Mouse (Mus musculus) right cerebral cortex, postnatal 4 days (tissue): ENCODE measurements at regions not wholly inside any gene's neighbourhood (a gene's known extent, or its start where the extent isn't known, plus 50 kb on each side); places are given as distances from the start of the nearest gene placed in this dataset.
"Not testable (repeated sequence)": the region's sequence is repeated elsewhere in the genome, so short reads cannot be mapped to it uniquely, and the experiment has no call there.

Experiments
- DNase-seq: peaks from one replicate; pipeline ENCODE4 v3.0.0-alpha.2; 2022

DNA sequence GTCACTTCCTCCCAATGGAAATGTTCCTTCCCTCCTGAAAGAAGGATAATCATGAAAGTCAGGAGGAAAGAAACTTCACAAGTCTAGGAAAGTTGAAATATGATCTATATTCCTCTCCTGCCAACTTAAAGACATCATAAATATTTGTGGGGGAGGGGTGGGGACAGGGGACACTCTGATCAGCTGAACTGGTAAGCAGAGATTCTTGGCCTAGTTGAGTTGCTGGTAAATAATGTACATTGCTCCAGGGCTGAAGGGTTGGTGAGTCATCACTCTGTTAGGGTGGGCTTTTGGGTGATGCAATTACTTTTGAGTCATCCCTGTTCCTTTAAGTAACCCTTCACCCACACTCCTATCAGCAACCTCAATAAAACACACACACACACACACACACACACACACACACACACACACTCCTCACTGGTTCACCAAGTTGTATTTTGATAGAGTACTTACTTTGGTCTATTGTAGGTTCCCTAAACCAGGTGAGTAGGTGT is 56.0 kb downstream of the Ccdc71l start:
- DNase-seq = no peak

DNA sequence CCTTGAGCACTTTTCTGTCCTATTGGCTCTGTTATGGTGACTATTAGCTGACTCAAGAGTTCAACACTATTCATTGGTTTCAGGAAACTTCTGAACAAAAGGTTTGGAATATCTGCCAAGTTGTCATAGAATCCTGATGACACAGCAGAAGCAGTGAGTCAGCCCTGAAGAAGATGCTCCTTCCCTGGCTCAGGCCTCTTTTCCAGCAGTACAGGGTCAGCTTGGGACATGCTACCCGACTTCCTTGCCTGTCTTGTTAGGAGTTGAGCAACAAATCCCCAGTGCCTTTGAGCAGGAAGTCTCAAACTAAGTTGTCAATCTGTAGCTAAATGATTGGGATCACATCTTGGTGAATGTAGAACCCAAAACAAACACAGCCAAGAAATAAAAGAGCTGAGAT is 56.6 kb downstream of the Ccdc71l start:
- no peak for DNase-seq

DNA sequence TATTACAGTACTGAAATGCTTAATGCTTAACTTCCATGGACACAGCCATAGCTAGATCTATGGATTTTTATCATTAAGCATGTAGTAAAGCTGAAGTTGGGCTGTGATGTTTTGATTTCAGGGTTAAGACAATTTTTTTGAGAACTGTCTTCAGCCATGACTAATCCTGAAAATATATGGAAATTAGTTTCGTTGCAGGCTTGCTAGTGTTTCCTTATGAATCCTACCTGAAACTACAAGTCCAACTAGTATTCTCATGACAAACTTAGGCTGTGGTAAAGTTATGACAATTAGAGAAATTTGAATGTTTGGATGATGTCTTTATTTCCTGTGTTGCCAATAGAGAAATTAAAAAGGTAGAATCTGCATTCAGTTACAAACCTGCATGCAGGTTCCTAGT is 59.7 kb downstream of the Ccdc71l start:
- no peak for DNase-seq

DNA sequence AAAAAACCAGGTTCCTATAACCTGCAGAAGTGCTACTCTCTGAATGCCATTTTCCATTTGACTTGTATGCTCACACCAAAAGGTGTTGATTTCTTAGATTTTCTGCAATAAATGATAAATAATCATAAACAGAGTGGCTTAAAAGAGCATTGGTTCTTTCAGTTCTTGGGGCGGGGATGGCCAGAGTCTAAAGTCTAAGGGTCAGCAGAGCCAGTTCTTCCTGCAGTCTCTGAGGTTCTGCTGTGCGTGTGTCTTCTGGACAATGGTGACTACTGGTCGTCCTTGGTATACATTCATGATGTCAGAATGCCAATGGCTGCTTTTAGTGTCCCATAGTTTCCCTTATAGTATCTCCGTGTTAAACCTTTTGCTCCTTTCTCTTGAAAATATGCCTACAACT is 66.3 kb downstream of the Ccdc71l start:
- DNase-seq = no peak

DNA sequence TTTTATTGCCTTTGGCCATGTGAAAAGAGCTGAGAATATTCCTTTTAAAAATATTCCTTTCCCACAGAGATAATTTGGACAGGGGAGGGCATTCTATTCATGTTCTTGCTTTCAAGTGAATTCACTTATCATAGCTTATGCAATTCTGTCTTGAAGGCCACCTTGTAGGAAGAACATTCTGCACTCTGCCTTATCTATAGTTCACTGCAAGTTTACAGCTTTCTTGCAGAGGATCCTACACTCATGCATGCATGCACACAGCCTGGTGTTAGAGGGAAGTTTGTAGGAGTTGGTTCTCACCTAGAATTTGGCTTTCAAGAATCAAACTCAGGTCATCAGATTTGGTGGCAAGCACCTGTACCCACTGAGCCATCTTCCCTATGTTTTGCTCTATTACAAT is 67.4 kb downstream of the Ccdc71l start:
- DNase-seq = no peak

DNA sequence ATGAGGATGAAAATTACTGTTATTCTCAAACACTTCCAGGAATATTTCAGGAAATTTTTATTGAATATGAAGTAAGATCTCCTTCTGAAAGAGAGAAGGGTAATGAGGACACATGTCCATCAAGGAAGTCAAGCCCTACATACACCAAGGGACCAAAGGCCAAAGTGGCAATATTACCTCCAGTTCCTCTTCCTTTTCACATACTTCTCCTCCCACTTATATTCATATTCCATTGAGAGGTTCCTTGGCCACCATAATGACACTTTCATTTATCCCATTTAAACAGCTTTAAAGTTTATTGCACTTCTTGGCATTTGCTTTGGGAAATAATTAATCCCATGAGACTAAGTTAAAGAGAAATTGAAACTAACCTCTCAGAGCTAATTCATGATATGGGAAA is 70.9 kb downstream of the Ccdc71l start:
- no peak for DNase-seq

DNA sequence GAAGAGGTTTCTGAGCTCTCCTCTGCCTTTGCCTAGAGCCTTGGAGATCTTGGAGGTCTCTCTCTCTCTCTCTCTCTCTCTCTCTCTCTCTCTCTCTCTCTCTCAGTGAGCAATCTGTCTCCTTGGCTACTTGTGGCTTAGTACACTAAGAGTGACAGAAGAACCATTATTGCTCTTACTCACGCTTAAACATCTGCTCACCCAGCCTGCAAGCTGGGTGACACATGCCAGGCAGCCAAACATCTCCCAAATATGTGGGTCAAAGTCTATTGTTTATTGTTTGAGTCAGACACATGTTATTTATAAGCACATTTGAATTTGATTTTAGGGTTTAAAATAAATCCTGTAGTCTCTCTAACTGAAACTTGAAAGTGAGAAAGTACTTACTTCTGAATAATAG is 72.7 kb downstream of the Ccdc71l start:
- no peak for DNase-seq

DNA sequence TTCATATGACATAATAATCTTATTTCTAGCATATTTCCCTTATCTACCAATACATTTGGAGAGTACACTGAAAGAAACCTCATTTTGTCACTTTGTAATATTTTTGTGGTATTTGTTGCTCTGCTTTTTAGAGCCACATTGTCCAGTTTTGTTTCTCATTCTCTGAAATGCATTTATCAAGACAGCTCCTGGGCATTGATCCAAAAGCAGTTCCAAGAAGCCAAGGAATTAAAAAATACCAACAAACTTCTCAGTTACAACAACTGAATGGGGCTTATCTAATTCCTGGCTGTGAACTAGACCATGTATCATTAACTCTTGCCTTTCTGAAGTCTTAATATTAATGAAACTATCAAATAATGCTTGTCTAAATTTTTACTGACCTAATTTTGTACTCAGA is 76.3 kb downstream of the Ccdc71l start:
- no peak for DNase-seq

DNA sequence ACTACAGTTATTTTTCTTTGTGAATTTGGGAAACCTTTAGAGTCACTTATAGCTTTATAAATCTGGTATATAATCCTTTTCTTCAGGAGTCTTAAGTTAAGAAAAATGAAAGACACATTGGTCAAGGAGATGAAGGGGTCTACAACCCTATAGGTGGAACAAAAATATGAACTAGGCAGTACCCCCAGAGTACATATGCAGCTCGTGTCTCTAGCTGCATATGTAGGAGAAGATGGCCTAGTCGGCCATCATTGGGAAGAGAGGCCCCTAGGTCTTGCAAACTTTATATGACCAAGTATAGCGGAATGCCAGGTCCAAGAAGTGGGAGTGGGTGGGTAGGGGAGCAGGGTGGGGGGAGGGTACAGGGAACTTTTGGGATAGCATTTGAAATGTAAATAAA is 76.7 kb downstream of the Ccdc71l start:
- DNase-seq = not testable (repeated sequence)

DNA sequence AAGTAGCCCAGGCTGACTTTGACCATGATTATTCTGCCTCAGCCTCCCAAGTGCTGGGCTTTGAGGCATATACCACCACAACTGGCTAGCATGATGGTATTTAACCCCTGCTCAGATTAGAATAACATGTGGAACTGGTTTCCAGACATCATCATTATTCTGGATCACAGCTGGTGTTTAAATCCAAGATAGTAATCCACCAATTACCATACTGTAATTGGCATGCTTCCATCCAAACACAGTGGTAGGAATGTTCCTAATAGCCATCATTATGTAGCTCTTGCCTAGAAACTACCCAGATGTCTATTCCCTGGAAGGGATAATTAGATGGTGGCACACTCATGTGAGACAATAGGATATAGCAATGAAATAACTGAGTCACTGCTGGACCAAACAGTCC is 77.4 kb downstream of the Ccdc71l start:
- DNase-seq = no peak

DNA sequence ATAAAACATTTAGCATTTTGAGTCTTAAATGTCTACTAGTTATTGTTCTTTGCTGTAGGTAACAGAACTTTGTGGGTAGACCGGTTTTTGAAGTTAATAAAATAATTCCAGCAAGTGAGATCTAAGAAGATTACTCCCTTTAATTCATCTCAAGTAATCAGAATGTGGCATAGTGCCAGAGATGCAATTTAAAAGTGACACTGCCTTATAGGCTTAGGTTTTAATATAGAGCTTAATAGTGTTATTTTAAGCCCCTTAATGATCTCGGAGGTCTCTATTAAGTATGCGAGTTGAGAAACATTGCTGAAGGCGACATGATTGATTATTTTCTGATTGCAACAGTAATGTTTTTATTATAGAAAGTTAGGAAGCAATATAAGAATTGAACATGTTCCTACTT is 78.3 kb downstream of the Ccdc71l start:
- DNase-seq = no peak

DNA sequence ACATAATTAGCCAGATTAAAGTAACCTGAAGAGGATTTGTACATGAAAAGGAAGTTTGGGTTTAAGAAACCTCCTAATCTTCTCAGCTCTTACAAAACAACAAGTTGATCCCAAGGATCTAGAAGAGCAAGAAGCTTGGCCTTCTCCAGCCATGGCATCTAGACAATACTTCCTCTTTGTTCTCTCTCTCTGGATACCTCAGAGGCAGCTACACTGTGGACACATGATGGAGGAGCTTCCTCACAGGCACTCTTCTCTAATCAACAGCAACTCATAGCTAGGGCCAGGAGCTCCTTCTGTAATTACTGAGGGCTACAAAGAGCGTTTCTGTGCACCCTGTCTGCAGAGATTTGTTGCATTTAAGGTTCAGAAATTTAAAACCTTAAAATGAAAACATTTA is 79.9 kb downstream of the Ccdc71l start:
- no peak for DNase-seq

DNA sequence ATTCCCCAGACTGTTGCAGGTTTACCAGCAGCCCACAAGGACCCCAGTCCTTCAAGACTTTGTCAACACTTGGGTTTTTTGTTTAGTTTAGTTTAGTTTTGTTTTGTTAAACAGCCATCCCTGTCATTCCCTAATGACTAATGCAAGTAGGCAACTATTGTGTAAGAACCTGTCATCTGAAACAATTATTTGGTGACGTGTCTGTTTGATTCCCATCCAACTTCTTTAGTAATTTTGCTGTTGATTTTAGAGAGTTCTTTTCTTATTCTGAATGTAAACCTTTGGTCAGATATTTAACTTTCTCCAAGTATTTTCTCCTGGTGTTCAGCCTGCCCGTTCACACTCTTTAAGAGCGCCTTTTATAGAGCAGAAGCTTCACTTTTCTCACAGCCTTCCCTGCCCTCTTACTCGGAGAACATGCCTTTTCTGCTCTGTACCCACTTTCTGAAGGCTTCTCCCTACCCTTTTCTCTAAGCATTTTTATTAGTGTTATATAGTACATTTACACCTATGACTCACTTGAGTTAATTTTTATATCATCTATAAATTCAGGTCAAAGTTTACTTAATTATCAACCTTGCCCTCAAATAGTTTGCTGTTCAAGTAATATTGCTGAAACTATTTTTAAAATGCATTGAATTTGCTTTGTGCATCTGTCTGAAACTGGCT is 82.0 kb downstream of the Ccdc71l start:
- no peak for DNase-seq

DNA sequence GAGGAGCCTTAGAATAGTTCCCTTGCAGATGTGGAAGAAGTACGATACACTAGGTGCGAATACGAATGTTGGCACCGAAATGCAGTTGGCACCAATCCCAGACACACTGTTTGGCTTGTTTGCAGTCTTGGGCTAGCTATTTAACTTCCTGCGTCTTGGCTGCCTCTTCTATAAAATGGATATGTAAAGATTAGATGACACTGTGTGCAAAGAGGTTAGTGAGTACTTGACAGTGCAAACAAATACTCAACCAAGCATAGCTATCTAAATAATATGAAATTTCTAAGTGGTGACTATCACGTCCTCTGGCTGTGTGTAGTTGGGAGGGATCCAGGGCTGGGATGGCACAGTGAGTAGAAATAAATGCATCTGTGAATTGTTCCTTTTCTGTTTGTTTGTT is 86.9 kb downstream of the Ccdc71l start:
- DNase-seq = peak; percentile 45

DNA sequence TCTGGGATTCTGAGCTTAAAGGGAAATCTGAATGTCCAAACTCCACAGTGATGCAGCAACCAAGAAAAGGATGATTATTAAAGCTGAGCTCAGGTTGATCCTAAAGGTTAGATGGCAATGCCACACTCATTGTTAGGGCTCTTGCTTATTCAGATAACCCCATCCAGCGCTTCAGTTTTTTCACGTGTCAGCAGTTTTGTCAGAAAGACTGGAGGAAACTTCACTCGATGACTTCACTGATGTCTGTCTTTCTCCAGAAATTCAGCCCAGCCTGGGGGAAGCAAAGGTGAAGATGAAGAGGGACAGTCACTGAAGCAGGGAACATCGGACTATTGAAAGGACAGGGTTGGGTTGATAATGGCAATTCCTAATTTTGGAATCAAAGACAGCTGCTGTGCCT is 91.4 kb downstream of the Ccdc71l start:
- no peak for DNase-seq

DNA sequence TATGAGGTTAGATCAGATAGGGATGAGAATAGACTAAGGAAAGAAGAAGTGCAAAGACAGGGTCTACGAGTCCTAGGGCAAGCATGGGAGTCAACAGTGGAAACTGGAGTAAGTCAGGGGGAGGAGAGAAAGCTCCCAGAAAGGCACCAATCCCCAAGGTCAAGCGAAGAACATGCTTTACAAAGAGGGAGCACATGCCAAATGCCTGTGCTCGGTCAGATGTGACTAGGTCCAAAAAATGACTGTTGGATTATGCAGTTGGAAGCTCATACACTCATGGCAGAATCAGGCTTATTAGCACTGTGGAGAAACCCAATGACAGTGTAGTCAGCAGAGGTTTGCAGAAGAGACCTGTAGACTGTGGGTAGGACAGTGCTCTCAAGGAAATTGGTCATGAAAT is 100.9 kb downstream of the Ccdc71l start:
- DNase-seq = no peak

DNA sequence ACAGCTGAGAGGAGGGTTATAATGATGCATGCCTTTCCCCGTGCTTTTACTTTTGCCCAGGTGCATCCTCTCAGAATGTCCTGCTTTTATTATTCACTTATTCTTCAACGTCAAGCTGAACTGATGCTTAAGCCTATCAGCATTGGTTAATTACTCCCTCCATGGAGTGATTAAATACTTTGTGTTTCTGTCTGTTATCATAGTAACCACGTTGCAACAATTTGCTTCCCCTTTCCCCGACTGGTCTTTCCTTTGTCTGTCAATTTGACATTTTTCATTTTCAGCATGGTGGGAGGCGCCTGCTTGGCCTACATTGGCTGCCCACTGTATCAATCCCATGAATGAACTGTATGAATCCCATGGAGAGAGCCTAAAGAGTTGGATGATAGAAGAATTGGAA is 101.8 kb downstream of the Ccdc71l start:
- DNase-seq = no peak

DNA sequence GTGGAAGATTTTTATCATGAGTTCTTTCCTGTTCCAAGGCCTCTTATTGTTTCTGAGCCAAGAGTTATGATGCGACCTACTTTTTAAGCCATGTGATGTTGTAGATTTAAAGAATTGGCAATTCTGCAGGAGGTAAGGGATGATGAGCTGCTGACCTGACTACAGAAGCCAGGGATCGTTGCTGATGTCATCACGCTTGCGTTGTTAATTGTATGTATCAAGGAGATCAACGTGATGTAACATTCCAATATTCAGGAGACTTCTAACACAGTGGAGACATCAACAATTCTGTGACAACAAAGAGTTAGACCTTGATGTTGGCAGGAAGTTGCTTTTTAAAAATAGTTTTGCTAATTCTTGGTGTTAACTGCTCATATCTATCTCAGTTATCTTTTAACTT is 102.5 kb downstream of the Ccdc71l start:
- no peak for DNase-seq

DNA sequence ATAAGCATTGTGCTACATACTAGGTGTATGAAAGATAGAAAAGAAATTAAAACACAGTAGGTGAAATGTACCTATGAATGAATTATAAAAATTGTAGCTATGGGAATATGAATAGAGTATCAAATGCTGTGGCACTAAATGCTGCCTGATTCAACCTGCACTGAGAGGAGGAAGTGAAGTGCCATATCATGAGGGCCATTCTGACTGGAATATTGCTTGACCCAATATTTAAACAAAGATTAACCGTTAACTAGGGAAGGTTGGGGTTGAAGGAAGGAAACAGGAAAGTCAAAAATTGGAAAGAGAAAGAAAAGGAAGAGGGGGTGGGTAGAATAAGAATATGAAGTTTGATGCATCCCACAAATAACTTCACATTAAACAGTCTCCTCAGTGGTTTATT is 103.8 kb downstream of the Ccdc71l start:
- no peak for DNase-seq

DNA sequence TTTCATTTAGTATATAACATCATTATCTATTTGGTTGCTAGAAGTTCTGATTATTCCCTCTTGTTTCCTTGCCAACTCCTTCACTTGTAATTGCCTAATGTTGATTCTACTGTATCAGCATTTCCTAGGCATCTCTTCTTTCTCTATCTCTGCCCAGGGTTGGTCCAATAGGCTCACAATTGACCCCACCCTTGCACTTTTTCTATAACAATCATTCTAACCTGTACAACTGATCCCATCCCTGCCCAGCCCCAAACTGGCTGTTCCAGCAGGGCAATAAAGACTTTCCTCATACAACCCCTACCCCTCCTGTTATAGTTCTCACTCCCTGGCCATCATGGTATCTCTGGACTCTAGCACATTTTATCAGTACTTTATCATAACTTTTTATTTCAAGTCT is 104.3 kb downstream of the Ccdc71l start:
- no peak for DNase-seq

DNA sequence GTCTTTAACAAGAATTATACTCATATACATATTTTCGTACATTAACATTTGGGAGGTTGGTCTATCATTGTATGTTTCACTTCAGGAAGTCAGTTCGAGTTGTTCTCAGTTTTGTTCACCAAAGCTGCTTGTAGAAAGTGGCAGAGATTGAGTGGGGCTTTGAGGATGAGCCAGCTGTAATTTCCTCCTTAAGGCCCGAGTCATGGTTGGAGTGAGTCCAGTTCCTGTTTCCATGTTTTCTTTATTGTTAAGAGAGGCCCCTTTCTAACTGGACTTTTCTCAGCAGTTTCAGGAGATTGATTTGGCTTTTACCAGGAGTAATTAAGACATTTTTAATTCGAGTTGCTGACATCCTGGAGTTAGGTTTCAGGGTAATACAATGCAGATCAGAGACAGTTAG is 107.7 kb downstream of the Ccdc71l start:
- no peak for DNase-seq

DNA sequence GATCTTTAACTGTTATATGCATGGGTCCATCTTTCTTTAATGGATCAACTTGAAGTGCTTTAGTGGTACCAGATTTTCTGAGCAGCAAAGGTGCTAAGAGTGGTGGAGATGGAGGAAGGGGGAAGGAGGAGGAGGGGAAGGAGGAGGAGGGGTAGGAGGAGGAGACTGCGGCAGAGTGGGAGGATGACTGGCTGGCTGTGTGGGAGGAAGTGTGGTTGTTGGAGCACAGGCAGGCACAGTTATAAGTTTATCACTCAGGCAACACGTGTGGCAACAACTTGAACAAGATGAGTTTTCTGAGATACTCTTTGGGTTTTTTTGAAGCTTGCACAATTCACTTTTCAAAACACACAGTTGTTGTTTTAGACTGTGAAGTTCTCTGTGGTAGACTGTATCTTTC is 108.2 kb downstream of the Ccdc71l start:
- DNase-seq = no peak

DNA sequence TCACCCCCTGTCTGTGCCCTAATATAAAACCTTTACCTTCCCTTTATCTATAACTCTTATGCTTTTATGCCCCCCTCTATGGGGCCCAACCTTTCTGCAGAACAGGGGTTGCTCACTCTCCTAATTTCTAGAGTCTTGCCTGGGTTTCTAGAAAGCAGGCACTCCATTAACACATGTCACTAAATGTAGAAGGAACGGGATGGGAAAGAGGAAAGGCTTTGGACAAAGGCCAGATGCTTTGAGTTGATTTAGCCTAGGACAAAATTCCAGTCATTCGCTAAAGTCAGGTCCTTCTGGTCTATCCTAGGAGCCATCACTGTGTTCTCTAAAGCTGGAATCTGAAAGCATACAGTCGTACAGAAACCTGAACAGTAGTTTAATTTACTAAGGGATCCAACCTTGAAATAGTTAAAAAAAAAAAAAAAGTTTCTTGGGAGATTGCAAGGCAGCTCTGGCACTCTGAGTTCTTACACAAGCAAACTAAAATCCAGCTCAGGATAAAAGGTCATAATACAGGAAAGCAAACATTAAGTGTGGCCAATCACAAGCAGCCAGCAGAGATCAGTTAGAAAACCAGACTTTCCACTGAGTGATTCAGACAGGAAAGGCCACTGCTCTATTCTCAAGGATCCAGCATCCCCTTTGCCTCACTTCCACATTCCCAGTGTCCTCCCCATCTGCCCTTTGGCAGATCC is 109.5 kb downstream of the Ccdc71l start:
- no peak for DNase-seq

DNA sequence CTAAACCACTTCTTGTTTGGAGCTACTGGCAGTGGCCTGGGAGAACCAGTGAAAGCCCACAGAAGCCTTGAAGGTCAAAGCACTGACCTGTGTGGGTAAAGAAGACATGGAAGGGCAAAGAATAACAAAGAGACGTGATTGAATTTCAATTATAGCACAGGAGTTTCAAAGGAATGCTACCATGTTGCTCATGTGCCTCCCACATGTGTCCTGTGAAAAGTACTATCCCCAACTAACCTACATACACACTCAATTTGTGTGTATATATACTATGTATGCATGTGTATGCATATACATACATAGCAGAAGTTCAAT is 110.0 kb downstream of the Ccdc71l start:
- DNase-seq = no peak
